Mouse (Mus musculus) embryo, embryonic 10.5 days (tissue): Measurements from ENCODE around the gene Romo1.
"Not testable (repeated sequence)": the region's sequence is repeated elsewhere in the genome, so short reads cannot be mapped to it uniquely, and the experiment has no call there.

Experiments used
- DNase-seq: peaks from one replicate; pipeline ENCODE4 v3.0.0-alpha.2; 2015; ENCODE audit warnings: low spot score

The Romo1 gene

DNA sequence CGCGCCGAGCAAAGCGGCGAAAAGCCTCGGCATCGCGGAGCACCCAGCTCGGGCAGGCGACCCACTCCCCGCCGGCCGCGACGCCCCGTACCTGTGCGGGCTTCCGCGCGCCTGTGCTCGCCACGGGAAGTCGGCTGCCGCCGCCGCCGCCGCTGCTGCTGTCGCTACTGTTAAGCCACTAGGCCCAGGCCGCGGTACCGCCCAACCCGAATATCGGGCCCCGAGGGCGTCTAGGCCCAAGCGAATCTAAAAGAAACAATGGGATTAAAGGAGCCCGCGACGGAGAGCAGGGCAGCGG, 35.9 kb downstream of the Romo1 start:
- DNase-seq: no peak

DNA sequence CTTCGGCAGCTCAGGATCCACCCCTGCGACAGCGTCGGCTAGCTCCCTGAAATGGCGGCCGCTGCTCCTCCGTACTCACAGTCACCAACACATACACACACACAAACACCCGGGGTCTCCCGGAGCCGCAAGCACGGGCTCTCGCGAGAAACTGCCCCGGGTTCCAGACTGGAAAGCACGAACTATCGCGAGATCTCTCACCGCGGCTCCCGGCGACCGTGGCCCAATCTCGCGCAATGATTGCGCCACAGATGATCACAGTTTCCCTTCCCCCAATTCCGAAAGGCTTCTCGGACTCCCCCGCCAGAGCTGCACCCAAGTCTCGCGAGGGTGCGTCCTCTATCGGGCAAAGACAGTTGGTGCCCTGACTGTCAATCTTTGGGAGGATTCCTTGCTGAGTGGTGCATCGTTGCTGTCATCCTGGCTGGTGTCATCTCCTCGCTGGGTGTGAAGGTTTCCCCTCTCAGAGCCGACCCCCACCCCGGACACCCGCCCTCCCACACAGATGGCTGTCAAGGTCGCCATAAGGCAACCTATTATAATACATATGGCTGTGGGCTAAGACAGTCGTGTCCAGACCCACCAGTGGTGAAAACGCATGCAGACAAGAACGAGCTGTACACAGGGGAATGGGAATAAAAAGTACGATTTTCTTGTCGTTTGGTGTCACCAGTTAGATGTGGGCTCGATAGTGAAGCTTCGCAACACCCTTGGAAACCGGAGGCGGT, 36.4 kb downstream of the Romo1 start, which contains the start of gene Rbm39:
Rbm39 (minus strand) TSS at position 145 of the 728 bp plus-strand sequence.
- DNase-seq: peak; percentile 99

DNA sequence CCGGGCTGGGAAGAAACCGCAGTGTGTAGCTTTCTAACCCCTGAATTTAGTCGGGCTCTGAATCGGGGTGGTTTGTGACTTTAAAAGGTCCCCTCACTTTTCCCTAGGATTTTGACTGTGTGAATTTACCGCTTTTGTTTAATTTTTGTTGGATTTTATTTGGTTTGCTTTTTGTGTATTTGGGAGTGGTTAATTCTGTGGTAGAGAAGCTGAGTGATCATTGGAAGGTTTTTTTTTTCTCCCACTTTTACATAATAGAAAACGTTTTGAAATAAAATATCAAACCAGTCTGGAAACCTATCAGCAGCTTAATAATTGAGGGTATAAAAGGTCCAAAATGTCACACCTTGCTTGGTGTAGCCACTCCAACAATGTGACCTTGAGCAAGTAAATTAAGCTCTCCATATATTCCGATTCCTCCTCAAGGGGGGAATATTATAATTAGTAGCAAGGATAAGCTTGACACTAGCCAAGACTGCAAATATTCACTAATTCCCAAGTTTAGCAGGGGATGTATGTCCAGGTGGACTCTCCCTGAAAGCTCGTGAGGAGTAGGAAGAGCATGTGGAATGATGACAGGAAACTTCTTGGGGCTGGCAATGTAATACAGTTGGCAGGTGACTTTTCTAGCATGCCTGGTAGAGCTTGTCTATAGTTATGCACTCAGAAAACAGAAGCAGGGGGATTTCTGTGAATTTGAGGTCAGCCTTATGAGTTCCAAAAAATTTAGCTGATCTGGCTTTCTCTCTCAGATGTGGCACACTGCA, 37.2 kb downstream of the Romo1 start:
- DNase-seq: no peak

DNA sequence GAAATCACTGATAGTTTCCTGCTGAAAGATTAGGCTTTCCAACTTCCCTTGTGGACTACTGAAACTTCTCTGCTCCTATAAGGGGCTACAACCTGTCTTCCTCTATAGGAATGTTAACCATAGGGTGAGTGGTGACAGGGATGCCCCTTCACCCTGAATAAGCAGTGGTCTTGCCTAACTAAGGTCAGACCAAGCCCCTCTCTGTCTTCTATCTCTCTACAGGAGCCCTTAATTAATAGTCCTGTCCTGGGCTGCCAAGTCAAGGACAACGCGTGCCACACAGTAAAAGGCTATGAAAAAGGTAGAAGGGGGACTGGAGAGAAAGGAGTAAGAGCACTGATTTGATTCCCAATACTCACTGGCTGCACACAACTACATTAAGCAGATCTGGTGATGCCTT, 37.8 kb downstream of the Romo1 start:
- DNase-seq: no peak

DNA sequence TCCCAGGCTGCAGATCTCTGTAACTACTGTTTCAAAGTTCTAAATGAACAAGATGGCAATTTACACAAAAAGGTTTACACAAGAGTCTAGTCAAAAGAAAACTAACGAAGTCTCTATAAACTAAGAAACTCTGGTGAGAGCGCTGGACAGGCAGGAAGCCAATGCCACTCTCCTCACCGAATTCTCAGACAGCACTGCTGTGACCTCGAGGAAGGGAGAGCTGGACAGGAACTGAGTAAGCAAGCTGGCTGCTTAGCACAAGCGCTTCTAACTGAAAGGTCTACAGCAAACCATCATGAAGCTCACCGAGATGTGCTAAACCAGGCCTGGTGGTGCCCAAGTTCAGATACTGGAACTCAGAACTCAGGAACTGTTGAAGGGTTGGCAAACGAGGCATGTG, 45.4 kb downstream of the Romo1 start:
- not testable (repeated sequence) for DNase-seq

DNA sequence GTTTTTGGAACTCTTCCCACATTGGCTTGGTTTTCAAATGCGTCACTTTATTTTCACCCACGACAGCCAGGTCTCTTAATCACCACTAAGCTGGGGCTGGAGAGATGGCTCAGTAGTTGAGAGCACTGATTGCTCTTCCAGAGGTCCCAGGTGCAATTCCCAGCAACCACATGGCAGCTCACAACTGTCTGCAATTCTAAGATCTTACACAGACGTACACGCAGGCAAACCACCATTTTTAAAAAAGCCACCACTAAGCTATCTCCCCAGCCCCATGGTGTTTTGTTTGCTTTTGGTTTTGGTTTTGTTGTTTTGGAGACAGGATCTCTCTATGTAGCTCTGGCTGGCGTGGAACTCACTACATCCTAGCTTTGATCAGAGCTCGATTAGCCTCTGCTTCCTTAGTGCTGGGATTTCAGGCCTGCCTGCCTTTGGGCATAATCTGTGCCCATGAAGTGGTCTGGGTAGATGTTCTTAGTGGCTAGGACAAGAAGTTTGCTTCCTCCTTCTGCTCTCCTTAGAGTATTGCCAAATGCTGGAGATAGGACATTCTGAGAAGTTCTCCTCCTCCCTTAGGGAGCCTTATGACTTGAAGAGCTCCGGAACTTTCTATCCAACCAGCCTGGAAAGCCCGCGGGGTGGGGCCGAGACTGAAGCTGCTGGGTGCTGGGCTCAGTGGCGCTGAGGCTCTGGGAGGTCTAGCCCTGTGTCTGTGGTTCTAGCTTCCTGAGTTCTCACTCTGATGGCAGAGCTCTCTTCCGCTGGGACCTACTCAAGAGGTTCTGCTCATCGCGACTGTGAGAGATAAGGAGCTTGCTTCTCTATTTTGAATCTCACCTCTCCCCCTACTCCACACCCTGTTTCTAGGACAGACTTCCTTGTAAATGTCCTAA, 46.4 kb downstream of the Romo1 start:
- no peak for DNase-seq

DNA sequence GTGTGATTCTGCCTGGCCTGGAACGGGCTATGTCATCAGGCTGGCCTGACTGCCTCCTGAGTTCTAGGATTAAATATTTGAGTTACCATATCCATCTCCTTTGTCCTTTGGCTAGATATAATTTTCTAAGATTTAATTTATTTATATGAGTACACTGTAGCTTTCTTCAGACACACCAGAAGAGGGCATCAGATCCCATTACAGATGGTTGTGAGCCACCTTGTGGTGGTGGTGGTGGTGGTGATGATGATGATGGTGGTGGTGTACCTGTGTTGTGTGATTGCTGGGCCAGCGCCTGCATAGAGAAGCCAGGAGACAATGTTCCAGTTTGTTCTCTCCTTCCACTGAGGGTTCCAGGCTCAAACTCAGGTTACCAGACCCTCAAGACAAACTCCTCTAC, 47.7 kb downstream of the Romo1 start:
- DNase-seq: no peak

DNA sequence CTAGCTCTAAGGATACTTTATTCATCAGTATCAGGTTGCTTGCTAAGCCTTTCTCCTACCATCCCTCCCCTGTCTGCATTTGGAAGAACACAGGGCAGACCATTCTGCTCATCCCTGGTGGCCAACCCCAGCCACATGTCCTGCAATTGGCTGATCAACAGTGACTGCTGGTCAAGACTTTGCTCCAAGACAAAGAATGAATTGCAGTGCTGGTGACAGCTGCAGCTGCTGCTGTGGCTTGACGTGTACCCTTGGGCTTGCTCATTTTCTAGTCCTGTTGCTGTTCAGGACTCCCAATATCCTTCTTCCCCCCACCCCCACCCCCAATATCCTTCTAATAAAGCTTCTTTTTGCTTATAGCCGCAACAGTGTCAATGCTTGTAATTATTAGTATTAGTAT, 48.2 kb downstream of the Romo1 start:
- DNase-seq: no peak

DNA sequence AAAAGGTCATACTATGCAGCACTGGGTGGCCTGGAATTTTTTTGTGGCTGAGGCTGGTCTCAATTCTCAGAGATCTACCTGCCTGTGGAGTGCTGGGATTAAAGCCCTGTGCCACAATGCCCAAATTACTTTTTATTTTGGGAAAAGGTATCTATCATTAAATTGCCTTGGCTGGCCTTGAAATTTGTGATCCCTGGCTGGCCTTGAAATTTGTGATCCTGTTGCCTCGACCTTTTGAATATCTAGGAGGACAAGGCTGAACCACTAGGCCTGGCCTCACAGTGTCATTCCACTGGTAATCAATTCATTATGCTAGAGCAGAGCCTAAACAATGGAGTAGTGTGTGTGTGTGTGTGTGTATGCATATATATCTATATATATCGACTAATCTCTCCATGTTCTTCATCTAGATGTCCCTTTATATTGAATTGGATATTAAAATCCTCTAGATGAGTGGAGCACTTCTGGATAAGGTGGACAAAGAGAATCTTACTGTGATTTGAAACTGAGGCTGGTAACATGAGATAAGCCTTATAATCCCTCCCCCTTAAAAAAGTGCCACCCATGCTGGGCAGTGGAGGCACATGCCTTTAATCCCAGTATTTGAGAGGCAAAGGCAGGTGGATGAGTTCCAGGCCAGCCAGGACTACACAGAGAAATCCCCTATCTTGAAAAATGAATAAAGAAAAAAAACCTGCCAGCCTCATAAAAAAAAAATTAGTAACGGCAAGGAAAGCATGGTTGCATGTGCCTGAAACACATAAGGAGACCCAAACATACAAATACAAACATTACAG, 49.4 kb downstream of the Romo1 start:
- no peak for DNase-seq

DNA sequence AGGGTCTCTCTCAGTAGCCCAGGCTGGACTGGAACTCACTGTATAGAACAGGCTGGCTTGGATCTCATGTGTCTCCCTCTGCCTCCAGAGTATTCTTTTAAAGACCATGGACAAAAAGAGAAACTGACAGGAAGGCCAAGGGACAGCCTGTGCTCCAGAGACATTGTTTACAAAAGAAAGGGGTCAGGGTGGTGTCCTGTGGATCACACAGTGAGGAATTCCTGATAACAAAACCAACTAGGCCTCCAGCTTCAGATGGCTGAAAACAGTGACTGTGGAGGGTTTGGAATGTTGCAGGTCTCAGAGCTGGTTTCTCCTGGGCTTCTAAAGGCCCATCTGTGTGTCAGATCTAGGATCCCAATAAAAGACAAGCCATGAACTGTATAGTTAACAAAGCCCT, 50.7 kb downstream of the Romo1 start:
- DNase-seq: no peak
